Mouse (Mus musculus) adrenal gland, postnatal 4 days (tissue): ENCODE results near the gene Gnmt. TPM values are rescaled to one million over a fixed set of nuclear protein-coding genes. Genes with fewer than 3 reads are reported as not detected.

Experiments
- DNase-seq, 2 experiments: peaks; one replicate each; pipeline ENCODE4 v3.0.0; 2021 to 2022; ENCODE audit warnings: low spot score in 2 of 2, mixed read lengths in 2 of 2
- total RNA-seq, 2 experiments: library from RNA; stranded (reverse); gene quantifications; 2 replicates each; pipeline ENCODE4 v1.2.3; 2021

The Gnmt gene
- total RNA-seq, 2 experiments from 2014 or later, result 1.8 to 15.4 TPM

- peak; percentile 81 to 93 for DNase-seq
These were observed 23.8 kb downstream of the Gnmt start, which contains the start of gene Ppp2r5d for GRCm38 (mm10) chr17:46704887-46705835. TSS of gene Ppp2r5d (minus strand) at chr17:46705111.

- DNase-seq, result no peak
These were observed 24.7 kb downstream of the Gnmt start for GRCm38 (mm10) chr17:46703971-46704886.

- DNase-seq, result no peak
These were observed 26.5 kb downstream of the Gnmt start for GRCm38 (mm10) chr17:46702506-46702905.

- no peak for DNase-seq
These were observed 26.9 kb downstream of the Gnmt start for GRCm38 (mm10) chr17:46702100-46702499.

GRCm38 (mm10) chr17:46701489-46701888 lies 27.5 kb downstream of the Gnmt start:
- no peak for DNase-seq

- DNase-seq, result no peak
These were observed 29.1 kb downstream of the Gnmt start for GRCm38 (mm10) chr17:46699912-46700311.

GRCm38 (mm10) chr17:46699245-46699644 lies 29.7 kb downstream of the Gnmt start:
- no peak for DNase-seq

- DNase-seq, result no peak
These were observed 30.5 kb downstream of the Gnmt start for GRCm38 (mm10) chr17:46698515-46698914.

- DNase-seq, result no peak
These were observed 34.4 kb downstream of the Gnmt start for GRCm38 (mm10) chr17:46694517-46695063.

GRCm38 (mm10) chr17:46691390-46691789 lies 37.6 kb downstream of the Gnmt start:
- no peak for DNase-seq

- no peak for DNase-seq
These were observed 38.3 kb downstream of the Gnmt start for GRCm38 (mm10) chr17:46690665-46691064.

- no peak for DNase-seq
These were observed 43.1 kb downstream of the Gnmt start for GRCm38 (mm10) chr17:46685913-46686312.

GRCm38 (mm10) chr17:46682654-46683389 lies 46.1 kb downstream of the Gnmt start:
- no peak for DNase-seq

- no peak for DNase-seq
These were observed 47.4 kb downstream of the Gnmt start for GRCm38 (mm10) chr17:46681466-46682118.

- peak; percentile 91 to 94 for DNase-seq
These were observed 48.1 kb downstream of the Gnmt start, which contains the start of gene Klhdc3 for GRCm38 (mm10) chr17:46680760-46681373. TSS of gene Klhdc3 (minus strand) at chr17:46680914.

GRCm38 (mm10) chr17:46679843-46680759 lies 48.9 kb downstream of the Gnmt start:
- no peak for DNase-seq

- DNase-seq, result no peak
These were observed 50.1 kb downstream of the Gnmt start for GRCm38 (mm10) chr17:46678911-46679310.

- no peak for DNase-seq
These were observed 50.6 kb downstream of the Gnmt start, which contains the start of gene Mea1 for GRCm38 (mm10) chr17:46678416-46678815. TSS of gene Mea1 (plus strand) at chr17:46678793.
